Mouse (Mus musculus) thymus, adult 2 months (tissue): Measurements from ENCODE around the gene Arl2bp.

Source experiments
- CTCF ChIP-seq: fragments of 200-500 bp; IDR thresholded peaks from 2 replicates; pipeline ENCODE4 v1.5.1; 2012; ENCODE audit warnings: mild to moderate bottlenecking, control low read depth, low read length, moderate library complexity, borderline replicate concordance; ENCODE audit not compliant: control insufficient read depth, poor library complexity, insufficient read depth; ENCODE audit errors: extremely low read depth
- POLR2A ChIP-seq: fragments of 200-500 bp; IDR thresholded peaks from 2 replicates; pipeline ENCODE4 v1.6.1; 2012; ENCODE audit warnings: mild to moderate bottlenecking, low read length, control low read depth, moderate library complexity; ENCODE audit not compliant: control insufficient read depth, poor library complexity, insufficient read depth; ENCODE audit errors: extremely low read depth

GRCm38 (mm10) chr8:94700421-94700935, 34.1 kb downstream of the Arl2bp start:
- TF ChIP-seq CTCF, result no peak
- no peak for TF ChIP-seq POLR2A
